Mouse (Mus musculus) stomach, postnatal 0 days (tissue): ENCODE measurements at regions not wholly inside any gene's neighbourhood (a gene's known extent, or its start where the extent isn't known, plus 50 kb on each side); places are given as distances from the start of the nearest gene placed in this dataset.

Experiments used
- CTCF ChIP-seq: IDR thresholded peaks from 2 replicates; pipeline ENCODE4 v1.5.1; 2016; ENCODE audit warnings: antibody characterized with exemption, low read depth, mild to moderate bottlenecking, moderate library complexity
- EP300 ChIP-seq: optimal IDR thresholded peaks from 2 replicates; pipeline ENCODE3; 2016; ENCODE audit warnings: antibody characterized with exemption

DNA sequence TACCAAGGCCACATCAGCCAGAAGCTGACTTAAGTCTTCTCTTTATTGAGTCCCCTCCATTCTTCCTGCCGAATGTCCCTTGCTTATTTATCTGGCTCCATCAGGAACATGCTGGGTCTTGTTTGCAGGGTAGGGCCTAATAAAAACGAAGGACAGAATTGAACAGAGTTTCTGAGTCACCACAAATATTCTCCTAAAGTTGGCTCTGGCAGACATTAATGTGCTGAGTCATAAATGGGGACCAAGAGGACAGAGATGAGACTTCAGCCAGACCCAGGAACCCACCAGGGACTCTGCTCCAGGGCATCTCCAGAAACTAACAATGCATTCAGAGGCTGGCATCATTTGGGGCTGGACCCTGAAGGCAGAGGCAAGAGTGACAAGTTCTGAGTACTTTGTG lies 143.4 kb upstream of the Nectin1 start:
- TF ChIP-seq CTCF, result no peak
- no peak for TF ChIP-seq EP300
